Mouse (Mus musculus): ENCODE data around the gene Adra2b. TPM values are rescaled to one million over a fixed set of nuclear protein-coding genes. Genes with fewer than 3 reads are reported as not detected.

Gene Adra2b
- polyA plus RNA-seq, 1 experiment from 2014 or later, result 0.36 TPM

DNA sequence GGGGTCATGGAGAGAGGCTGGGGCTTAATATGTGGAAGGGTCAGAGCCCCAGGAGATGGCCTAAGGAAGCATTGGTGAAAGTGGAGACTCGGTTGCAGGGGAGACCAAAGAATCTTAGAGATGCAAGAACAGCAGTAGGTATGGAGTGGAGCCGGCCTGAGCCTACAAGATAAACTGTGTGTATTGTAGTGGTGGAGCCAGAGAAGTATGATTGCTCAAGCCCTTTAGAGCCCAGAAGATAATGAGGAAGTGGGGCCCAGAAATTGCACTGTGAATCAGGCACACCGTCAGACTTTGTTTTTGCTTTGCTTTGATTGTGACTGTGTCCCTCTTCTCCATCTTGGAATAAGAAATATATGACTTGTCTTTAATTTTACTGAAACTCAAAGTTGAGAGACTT lies 28.3 kb downstream of the Adra2b start:
- no peak overlapping the region for H3K27ac ChIP-seq (replicated peaks)
- TF ChIP-seq EP300 (optimal IDR thresholded peaks at IDR 0.05) (no peak), CTCF (IDR thresholded peaks at IDR 0.05; ENCODE audit: low read depth) (no peak)
- 46% methylated on average over 3 of the region's 3 CpGs for WGBS
- no peak overlapping the region for H3K4me3 ChIP-seq (ENCODE audit: low read depth, low read length)
- H3K4me2 ChIP-seq (replicated peaks; ENCODE audit: low read depth), result no peak overlapping the region
- ATAC-seq (ENCODE audit: low FRiP score, low TSS enrichment) (no peak), DNase-seq (ENCODE audit: low spot score) (no peak)
- no peaks in the 10 kb centered on the region for H3K4me1 ChIP-seq (replicated peaks; ENCODE audit: control insufficient read depth, insufficient read depth)
- no peaks in the 10 kb centered on the region for H3K9me3 ChIP-seq (ENCODE audit: control insufficient read depth, low read length)
- H3K9ac ChIP-seq (ENCODE audit: low read length), result no peak overlapping the region
- H3K36me3 ChIP-seq (ENCODE audit: control insufficient read depth, insufficient read depth, low read length), result no peaks in the 10 kb centered on the region
- H3K27me3 ChIP-seq (ENCODE audit: control insufficient read depth, insufficient read depth, low read length), result no peaks in the 10 kb centered on the region

DNA sequence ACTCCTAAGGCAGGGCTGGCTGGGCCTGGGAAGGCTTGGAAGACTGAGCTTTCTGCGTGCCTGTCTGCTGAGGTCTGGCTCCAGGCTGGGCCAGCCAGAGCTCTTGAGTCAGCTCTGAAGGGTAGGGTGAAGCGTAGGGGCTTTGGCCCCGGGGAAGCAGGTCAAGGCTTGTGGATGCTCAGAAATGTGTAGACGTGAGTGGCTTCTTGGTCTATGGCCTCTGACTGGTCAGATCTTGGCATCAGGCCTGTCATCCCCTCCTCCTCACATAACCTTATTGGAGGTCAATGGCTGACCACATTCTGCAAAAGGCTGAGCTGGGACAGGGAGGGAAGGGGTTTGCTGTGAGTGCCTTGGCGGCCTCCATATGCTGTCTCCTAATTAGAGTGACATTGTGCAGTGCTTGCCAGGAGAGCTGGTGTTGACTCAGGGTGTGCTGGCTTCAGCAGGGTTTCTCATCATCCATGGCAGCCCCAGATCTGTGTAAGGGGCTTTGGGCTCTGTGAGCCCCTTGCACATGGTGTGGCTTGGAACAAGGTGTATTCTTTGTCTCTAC lies 31.7 kb downstream of the Adra2b start:
- no peak for DNase-seq (ENCODE audit: low spot score)
- WGBS, result 68% methylated on average over 5 of the region's 5 CpGs

DNA sequence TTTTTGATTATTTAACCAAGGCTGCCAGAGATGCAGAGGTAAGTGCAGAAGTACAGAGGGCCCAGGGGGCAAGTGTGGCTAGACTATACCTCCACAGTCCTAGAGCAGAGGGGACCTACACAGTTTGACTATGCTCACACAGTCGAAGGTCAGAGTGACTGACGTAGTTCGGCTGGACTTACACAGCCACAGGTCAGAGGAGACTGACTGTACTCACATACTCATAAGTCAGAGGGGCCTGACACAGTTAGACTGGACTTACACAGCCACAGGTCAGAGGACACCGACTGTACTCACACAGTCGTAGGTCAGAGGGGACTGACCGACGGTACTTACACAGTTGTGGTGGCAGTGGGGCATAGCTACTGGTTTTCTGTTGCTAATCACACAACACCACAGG lies 35.7 kb downstream of the Adra2b start:
- 80% methylated on average over 7 of the region's 7 CpGs for WGBS
- no peaks in the 10 kb centered on the region for H3K9me3 ChIP-seq (ENCODE audit: control insufficient read depth, low read length)
- no peak overlapping the region for H3K4me2 ChIP-seq (replicated peaks; ENCODE audit: low read depth)
- H3K27me3 ChIP-seq (ENCODE audit: control insufficient read depth, insufficient read depth, low read length), result no peaks in the 10 kb centered on the region
- H3K4me3 ChIP-seq (ENCODE audit: low read depth, low read length), result no peak overlapping the region
- no peaks in the 10 kb centered on the region for H3K4me1 ChIP-seq (replicated peaks; ENCODE audit: control insufficient read depth, insufficient read depth)
- H3K36me3 ChIP-seq (ENCODE audit: control insufficient read depth, insufficient read depth, low read length), result no peaks in the 10 kb centered on the region
- DNase-seq (ENCODE audit: low spot score), result no peak
- ATAC-seq (ENCODE audit: low FRiP score, low TSS enrichment), result no peak
- no peak for TF ChIP-seq CTCF (IDR thresholded peaks at IDR 0.05; ENCODE audit: low read depth)
- TF ChIP-seq EP300 (optimal IDR thresholded peaks at IDR 0.05), result no peak
- H3K27ac ChIP-seq (replicated peaks), result no peak overlapping the region
- no peak overlapping the region for H3K9ac ChIP-seq (ENCODE audit: low read length)

More for the DNA sequence above, 31.7 kb downstream of the Adra2b start:
- H3K36me3 ChIP-seq (ENCODE audit: control insufficient read depth, insufficient read depth, low read length), result no peaks in the 10 kb centered on the region
- H3K27ac ChIP-seq (replicated peaks), result no peak overlapping the region
- no peak for ATAC-seq (ENCODE audit: low FRiP score, low TSS enrichment)
- H3K4me1 ChIP-seq (replicated peaks; ENCODE audit: control insufficient read depth, insufficient read depth), result no peaks in the 10 kb centered on the region
- no peak overlapping the region for H3K4me3 ChIP-seq (ENCODE audit: low read depth, low read length)
- no peak overlapping the region for H3K9ac ChIP-seq (ENCODE audit: low read length)
- no peaks in the 10 kb centered on the region for H3K9me3 ChIP-seq (ENCODE audit: control insufficient read depth, low read length)
- no peak overlapping the region for H3K4me2 ChIP-seq (replicated peaks; ENCODE audit: low read depth)
- H3K27me3 ChIP-seq (ENCODE audit: control insufficient read depth, insufficient read depth, low read length), result no peaks in the 10 kb centered on the region
- no peak for TF ChIP-seq CTCF (IDR thresholded peaks at IDR 0.05; ENCODE audit: low read depth)

DNA sequence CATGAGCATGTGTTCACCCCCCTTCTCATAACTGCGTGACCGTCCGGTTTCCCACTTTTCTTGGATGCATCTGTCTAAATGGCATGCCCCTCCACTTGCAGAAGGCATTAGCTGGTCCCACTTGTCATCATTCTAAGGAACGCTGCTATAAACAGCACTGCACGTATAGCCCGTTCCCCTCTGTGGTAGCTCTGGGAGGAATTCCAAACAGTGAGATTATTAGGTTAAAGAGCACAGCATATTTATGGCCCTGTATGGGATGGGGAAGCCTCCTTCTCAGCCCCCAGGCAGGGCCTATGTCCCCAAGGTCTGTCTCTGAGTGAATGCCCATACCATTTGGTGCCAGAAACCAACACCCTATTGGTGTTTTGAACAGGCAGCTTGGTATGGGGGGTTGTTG lies 48.1 kb downstream of the Adra2b start:
- Histone ChIP-seq H3K9ac (ENCODE audit: low read length) (no peak overlapping the region), H3K4me3 (ENCODE audit: low read depth, low read length) (no peak overlapping the region), H3K4me1 (replicated peaks; ENCODE audit: control insufficient read depth, insufficient read depth) (no peaks in the 10 kb centered on the region), H3K4me2 (replicated peaks; ENCODE audit: low read depth) (no peak overlapping the region), H3K9me3 (ENCODE audit: control insufficient read depth, low read length) (no peaks in the 10 kb centered on the region), H3K27me3 (ENCODE audit: control insufficient read depth, insufficient read depth, low read length) (no peaks in the 10 kb centered on the region), H3K27ac (replicated peaks) (no peak overlapping the region), H3K36me3 (ENCODE audit: control insufficient read depth, insufficient read depth, low read length) (no peaks in the 10 kb centered on the region)
- no peak for DNase-seq (ENCODE audit: low spot score)
- no peak for ATAC-seq (ENCODE audit: low FRiP score, low TSS enrichment)
- 53% methylated on average over 6 of the region's 6 CpGs for WGBS
- TF ChIP-seq EP300 (optimal IDR thresholded peaks at IDR 0.05), result no peak
- TF ChIP-seq CTCF (IDR thresholded peaks at IDR 0.05; ENCODE audit: low read depth), result no peak

DNA sequence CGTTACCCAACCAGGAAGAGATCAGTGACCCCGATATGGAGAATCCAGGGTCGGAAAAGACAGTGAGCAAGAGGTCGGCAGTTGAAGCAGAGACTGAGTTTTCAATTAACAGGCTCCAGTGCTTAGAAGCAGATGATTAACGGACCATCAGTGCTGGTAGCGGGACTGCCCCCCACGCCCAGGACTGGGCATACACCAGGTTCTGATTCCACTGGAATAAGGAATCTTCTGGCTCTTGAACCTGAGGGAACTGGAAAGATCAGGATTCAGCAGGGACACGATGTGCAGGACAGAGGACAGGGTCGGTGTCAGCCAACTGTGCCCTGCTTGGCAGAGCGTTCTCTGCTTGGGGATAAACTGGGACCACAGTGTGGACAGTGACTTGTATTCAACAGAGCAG lies 52.8 kb downstream of the Adra2b start:
- Histone ChIP-seq H3K9ac (ENCODE audit: low read length) (no peak overlapping the region), H3K36me3 (ENCODE audit: control insufficient read depth, insufficient read depth, low read length) (no peaks in the 10 kb centered on the region), H3K4me2 (replicated peaks; ENCODE audit: low read depth) (no peak overlapping the region), H3K9me3 (ENCODE audit: control insufficient read depth, low read length) (no peaks in the 10 kb centered on the region), H3K4me1 (replicated peaks; ENCODE audit: control insufficient read depth, insufficient read depth) (no peaks in the 10 kb centered on the region), H3K27ac (replicated peaks) (no peak overlapping the region), H3K4me3 (ENCODE audit: low read depth, low read length) (no peak overlapping the region), H3K27me3 (ENCODE audit: control insufficient read depth, insufficient read depth, low read length) (no peaks in the 10 kb centered on the region)
- 61% methylated on average over 10 of the region's 10 CpGs for WGBS
- no peak for TF ChIP-seq EP300 (optimal IDR thresholded peaks at IDR 0.05)
- TF ChIP-seq CTCF (IDR thresholded peaks at IDR 0.05; ENCODE audit: low read depth), result no peak
- no peak for ATAC-seq (ENCODE audit: low FRiP score, low TSS enrichment)
- DNase-seq (ENCODE audit: low spot score), result no peak

DNA sequence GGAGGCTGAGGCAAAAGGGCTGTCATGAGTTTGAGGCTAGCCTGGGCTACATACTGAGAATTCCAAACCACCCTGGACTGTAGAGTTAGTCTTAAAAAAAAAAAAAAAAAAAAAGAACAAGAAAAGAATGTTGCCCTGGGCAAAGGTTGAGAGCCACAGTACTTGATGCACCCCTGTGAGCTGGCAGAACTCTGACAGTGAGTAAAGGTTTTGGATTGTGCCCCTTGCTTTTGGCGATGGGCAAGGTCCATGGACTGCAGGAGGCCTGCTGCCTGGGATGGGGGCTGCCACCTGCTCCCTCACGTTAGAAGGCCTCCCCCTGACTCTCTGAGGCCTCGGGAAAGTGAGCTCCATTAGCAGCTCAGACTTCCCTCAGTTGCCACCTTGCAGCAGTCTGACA lies 53.7 kb downstream of the Adra2b start:
- DNase-seq (ENCODE audit: low spot score), result no peak
- H3K4me2 ChIP-seq (replicated peaks; ENCODE audit: low read depth), result no peak overlapping the region
- ATAC-seq (ENCODE audit: low FRiP score, low TSS enrichment), result no peak
- no peak overlapping the region for H3K4me3 ChIP-seq (ENCODE audit: low read depth, low read length)
- H3K27ac ChIP-seq (replicated peaks), result no peak overlapping the region
- H3K4me1 ChIP-seq (replicated peaks; ENCODE audit: control insufficient read depth, insufficient read depth), result no peaks in the 10 kb centered on the region
- H3K36me3 ChIP-seq (ENCODE audit: control insufficient read depth, insufficient read depth, low read length), result no peaks in the 10 kb centered on the region
- WGBS, result 57% methylated on average over 3 of the region's 3 CpGs
- H3K9me3 ChIP-seq (ENCODE audit: control insufficient read depth, low read length), result no peaks in the 10 kb centered on the region
- H3K27me3 ChIP-seq (ENCODE audit: control insufficient read depth, insufficient read depth, low read length), result no peaks in the 10 kb centered on the region
- H3K9ac ChIP-seq (ENCODE audit: low read length), result no peak overlapping the region
- no peak for TF ChIP-seq CTCF (IDR thresholded peaks at IDR 0.05; ENCODE audit: low read depth)
- no peak for TF ChIP-seq EP300 (optimal IDR thresholded peaks at IDR 0.05)

Other genes with a start within 250 kb of the Adra2b start
- 14.5 and 18.3 TPM in 2 replicates for gene Ncaph, start 229.3 kb upstream of the Adra2b start, polyA plus RNA-seq (2015; fragmentation: Nextera tagmentation; extraction: Ambion mirVana)
- 16.9 and 18.3 TPM in 2 replicates for gene Itpripl1, start 219.8 kb upstream of the Adra2b start, polyA plus RNA-seq (2015; fragmentation: Nextera tagmentation; extraction: Ambion mirVana)
- gene 1810024B03Rik, start 154.9 kb upstream of the Adra2b start, polyA plus RNA-seq (2015; fragmentation: Nextera tagmentation; extraction: Ambion mirVana), result 1.7 and 1.8 TPM in 2 replicates
- 13.8 and 16.9 TPM in 2 replicates for gene Snrnp200, start 154.8 kb upstream of the Adra2b start, polyA plus RNA-seq (2015; fragmentation: Nextera tagmentation; extraction: Ambion mirVana)
- 41.6 and 42.0 TPM in 2 replicates for gene Ciao1, start 115.4 kb upstream of the Adra2b start, polyA plus RNA-seq (2015; fragmentation: Nextera tagmentation; extraction: Ambion mirVana)
- 27.0 and 27.1 TPM in 2 replicates for gene Tmem127, start 115.3 kb upstream of the Adra2b start, polyA plus RNA-seq (2015; fragmentation: Nextera tagmentation; extraction: Ambion mirVana)
- 57.3 and 62.7 TPM in 2 replicates for gene Stard7, start 93.0 kb upstream of the Adra2b start, polyA plus RNA-seq (2015; fragmentation: Nextera tagmentation; extraction: Ambion mirVana)
- gene Dusp2, start 27.0 kb upstream of the Adra2b start, polyA plus RNA-seq (2015; fragmentation: Nextera tagmentation; extraction: Ambion mirVana), result 2.6 and 3.2 TPM in 2 replicates
- not detected in 2 replicates for gene Astl, start 24.6 kb upstream of the Adra2b start, polyA plus RNA-seq (2015; fragmentation: Nextera tagmentation; extraction: Ambion mirVana)
- gene Gpat2, start 62.0 kb downstream of the Adra2b start, polyA plus RNA-seq (2015; fragmentation: Nextera tagmentation; extraction: Ambion mirVana), result 0.34 TPM in 2 replicates
- 27.3 and 30.9 TPM in 2 replicates for gene Fahd2a, start 81.4 kb downstream of the Adra2b start, polyA plus RNA-seq (2015; fragmentation: Nextera tagmentation; extraction: Ambion mirVana)
- gene Kcnip3, start 158.9 kb downstream of the Adra2b start, polyA plus RNA-seq (2015; fragmentation: Nextera tagmentation; extraction: Ambion mirVana), result 1.2 TPM in 2 replicates
- gene Prom2, start 178.3 kb downstream of the Adra2b start, polyA plus RNA-seq (2015; fragmentation: Nextera tagmentation; extraction: Ambion mirVana), result 17.2 and 20.5 TPM in 2 replicates
- 1.9 TPM in 2 replicates for gene Zfp661, start 223.9 kb downstream of the Adra2b start, polyA plus RNA-seq (2015; fragmentation: Nextera tagmentation; extraction: Ambion mirVana)
- gene Mrps5, start 224.0 kb downstream of the Adra2b start, polyA plus RNA-seq (2015; fragmentation: Nextera tagmentation; extraction: Ambion mirVana), result 87.0 and 90.2 TPM in 2 replicates